Mouse (Mus musculus): ENCODE measurements around the gene Acbd6. TPM values are rescaled to one million over a fixed set of nuclear protein-coding genes. Genes with fewer than 3 reads are reported as not detected.

Acbd6 gene
- polyA plus RNA-seq, 1 experiment from 2014 or later, result 45.9 TPM

DNA sequence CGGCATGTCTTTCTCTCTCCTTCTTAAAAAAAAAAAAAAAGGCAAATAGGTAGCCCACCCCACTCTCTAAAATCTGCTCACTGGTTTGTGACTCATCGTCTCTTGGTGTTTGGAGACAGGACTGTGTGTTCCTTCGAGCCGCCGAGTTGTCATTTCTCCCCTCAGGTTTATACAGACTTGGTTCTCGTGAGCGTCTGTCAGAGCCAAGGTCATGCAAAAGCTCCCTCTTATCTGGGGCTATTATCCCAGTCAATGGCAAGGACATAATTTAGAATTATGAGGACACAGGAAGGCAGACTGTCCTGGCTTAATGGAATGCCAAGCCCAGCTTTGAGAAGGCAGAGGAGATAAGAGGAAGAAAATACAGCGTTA lies 30.1 kb upstream of the Acbd6 start:
- Histone ChIP-seq H3K4me1 (ENCODE audit: control insufficient read depth, insufficient read depth, low read length) (peaks cover 12% of the 10 kb centered on the region; the same call in 1 of the 2 replicates), H3K9ac (ENCODE audit: low read length) (no peak overlapping the region), H3K4me2 (ENCODE audit: low read depth, low read length) (no peak overlapping the region), H3K27me3 (ENCODE audit: control insufficient read depth, insufficient read depth, low read length) (no peaks in the 10 kb centered on the region), H3K9me3 (replicated peaks; ENCODE audit: control insufficient read depth, low read length) (no peaks in the 10 kb centered on the region), H3K36me3 (ENCODE audit: control insufficient read depth, insufficient read depth, low read length) (no peaks in the 10 kb centered on the region), H3K4me3 (replicated peaks; ENCODE audit: low read length) (no peak overlapping the region), H3K27ac (ENCODE audit: low read length) (no peak overlapping the region)
- WGBS, result 27% methylated on average over 8 of the region's 8 CpGs
- ATAC-seq (ENCODE audit: insufficient read depth, low FRiP score), result no peak

DNA sequence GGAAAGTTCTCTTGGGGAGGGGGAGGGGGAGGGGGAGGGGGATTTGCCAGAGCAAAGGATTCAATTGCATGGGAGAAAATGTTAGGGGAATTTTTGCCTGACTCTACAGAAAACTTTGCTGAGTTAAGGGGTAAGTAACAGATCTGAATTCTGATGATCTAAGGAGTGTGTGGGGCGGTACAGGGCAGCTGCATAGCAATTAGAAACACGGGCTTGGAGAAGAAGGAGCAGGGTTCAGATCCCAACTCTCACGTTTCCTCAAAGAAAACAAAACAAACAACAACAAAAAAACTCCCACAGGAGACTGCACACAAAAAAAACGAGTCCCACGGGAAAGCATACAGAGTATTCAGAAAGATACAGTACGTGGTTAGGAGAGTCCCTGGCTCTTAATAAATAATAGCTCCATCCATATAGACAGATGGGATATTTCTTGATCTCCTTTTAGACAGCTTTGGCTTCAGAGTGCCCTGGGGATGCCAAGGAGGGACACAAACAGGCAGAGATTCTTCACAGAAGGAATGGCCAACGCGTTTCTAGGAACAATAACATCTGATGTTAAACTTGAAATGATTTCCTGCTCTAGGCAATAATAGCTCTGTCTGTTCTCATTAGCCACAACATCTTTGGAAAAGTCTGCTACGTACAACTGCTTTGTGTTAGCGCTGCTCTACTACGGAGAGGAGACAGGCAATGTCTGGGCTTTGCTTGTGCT lies 29.4 kb upstream of the Acbd6 start:
- Histone ChIP-seq H3K36me3 (ENCODE audit: control insufficient read depth, insufficient read depth, low read length) (no peaks in the 10 kb centered on the region), H3K4me1 (ENCODE audit: control insufficient read depth, insufficient read depth, low read length) (peaks cover 12% of the 10 kb centered on the region; the same call in 1 of the 2 replicates), H3K4me2 (ENCODE audit: low read depth, low read length) (no peak overlapping the region), H3K9me3 (replicated peaks; ENCODE audit: control insufficient read depth, low read length) (no peaks in the 10 kb centered on the region), H3K27me3 (ENCODE audit: control insufficient read depth, insufficient read depth, low read length) (no peaks in the 10 kb centered on the region), H3K9ac (ENCODE audit: low read length) (no peak overlapping the region), H3K27ac (ENCODE audit: low read length) (no peak overlapping the region), H3K4me3 (replicated peaks; ENCODE audit: low read length) (no peak overlapping the region)
- 35% methylated on average over 11 of the region's 11 CpGs for WGBS
- 0 out of 2 replicates have a peak, but pooled peaks have one; percentile 13 for ATAC-seq (ENCODE audit: insufficient read depth, low FRiP score)

DNA sequence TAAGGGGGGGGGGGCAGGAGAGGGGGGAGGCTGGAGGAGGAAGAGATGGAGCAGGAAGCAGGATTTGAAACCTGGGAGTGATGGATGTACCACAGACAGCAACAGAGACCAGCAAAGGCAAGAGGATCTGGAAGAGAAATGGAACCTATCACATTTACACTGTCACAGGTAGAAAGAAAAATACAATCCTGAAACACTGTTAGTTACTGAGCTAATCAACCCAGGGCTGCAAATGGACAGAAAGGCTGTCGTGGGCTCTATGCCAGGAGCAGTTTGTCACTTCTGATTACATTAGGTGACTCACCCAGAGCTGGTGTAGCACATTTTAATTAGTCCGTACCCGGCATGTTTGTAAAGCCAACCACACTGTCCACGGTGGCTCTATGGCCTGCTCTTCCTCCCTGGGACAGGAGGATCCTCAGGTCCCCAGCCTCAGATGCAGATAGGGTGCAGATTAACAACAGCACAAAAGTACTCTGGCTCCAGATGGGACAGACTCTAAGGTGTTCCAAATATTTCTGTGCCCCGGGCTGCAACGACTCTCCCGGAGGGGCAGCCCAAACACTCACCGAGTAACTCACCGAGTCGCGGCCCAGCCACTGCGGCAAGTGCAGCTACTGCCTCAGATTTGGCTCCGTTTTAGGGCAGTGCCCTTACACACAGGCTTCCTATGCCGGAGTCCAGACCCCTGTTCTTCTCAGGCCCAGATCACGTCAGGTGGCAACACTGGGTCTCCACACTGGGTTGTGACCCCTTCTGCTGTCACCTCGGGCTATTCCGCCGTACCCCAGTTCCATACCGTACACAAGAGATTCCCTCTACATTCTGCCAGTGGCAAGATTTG lies 28.6 kb upstream of the Acbd6 start:
- H3K4me1 ChIP-seq (ENCODE audit: control insufficient read depth, insufficient read depth, low read length), result peaks cover 12% of the 10 kb centered on the region; the same call in 1 of the 2 replicates
- H3K27ac ChIP-seq (ENCODE audit: low read length), result no peak overlapping the region
- H3K36me3 ChIP-seq (ENCODE audit: control insufficient read depth, insufficient read depth, low read length), result no peaks in the 10 kb centered on the region
- no peak overlapping the region for H3K4me2 ChIP-seq (ENCODE audit: low read depth, low read length)
- no peak overlapping the region for H3K9ac ChIP-seq (ENCODE audit: low read length)
- H3K4me3 ChIP-seq (replicated peaks; ENCODE audit: low read length), result no peak overlapping the region
- peak; percentile 50; the same call in 1 of the 2 replicates for ATAC-seq (ENCODE audit: insufficient read depth, low FRiP score)
- no peaks in the 10 kb centered on the region for H3K9me3 ChIP-seq (replicated peaks; ENCODE audit: control insufficient read depth, low read length)
- WGBS, result 68% methylated on average over 19 of the region's 19 CpGs
- no peaks in the 10 kb centered on the region for H3K27me3 ChIP-seq (ENCODE audit: control insufficient read depth, insufficient read depth, low read length)

DNA sequence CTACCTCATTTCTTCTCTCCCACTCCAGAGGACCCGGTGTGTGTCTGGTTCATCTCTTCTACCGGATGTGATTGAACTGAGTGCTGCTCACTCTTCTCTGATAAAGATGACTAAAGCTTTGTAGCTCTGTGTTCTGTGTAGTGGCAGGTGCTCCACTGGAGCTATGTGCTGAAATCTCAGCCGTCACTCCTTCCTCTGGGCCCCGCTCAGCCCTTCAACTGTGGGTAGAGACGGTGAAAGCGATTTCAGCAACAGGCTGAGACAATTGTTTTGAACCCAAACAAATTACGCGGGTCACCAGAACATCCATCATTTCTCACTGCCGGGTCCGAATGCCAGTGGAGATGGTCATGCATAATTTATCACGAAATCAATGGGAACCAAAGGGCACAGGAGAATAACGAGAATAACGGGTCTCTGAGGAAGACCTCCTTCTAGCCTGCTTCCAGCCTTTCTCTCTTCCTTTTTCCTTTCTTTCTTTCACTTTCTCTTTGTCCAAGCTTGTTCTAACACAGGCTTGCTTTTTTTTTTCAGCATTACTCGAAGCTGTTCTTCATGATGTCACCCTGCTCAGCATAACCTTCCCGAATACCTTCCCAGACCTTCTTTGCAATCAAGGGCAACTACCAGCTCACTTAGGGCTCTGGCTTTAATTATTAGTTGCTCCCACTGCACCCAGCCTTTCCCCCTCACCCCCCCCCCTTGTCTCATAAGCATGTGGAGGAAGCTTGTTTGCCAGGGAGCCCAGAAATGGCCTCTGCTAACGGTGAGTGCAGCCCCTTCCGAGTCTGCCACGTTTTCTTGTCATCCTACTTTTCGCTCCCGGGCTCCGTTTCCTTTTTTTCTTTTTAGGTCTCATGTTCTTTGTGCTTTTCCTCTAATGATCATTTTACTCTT lies 27.1 kb upstream of the Acbd6 start:
- H3K27ac ChIP-seq (ENCODE audit: low read length), result no peak overlapping the region
- H3K9ac ChIP-seq (ENCODE audit: low read length), result no peak overlapping the region
- H3K4me2 ChIP-seq (ENCODE audit: low read depth, low read length), result peak overlapping the region; percentile 16
- H3K36me3 ChIP-seq (ENCODE audit: control insufficient read depth, insufficient read depth, low read length), result no peaks in the 10 kb centered on the region
- no peaks in the 10 kb centered on the region for H3K27me3 ChIP-seq (ENCODE audit: control insufficient read depth, insufficient read depth, low read length)
- no peak overlapping the region for H3K4me3 ChIP-seq (replicated peaks; ENCODE audit: low read length)
- 64% methylated on average over 21 of the region's 21 CpGs for WGBS
- ATAC-seq (ENCODE audit: insufficient read depth, low FRiP score), result no peak
- H3K9me3 ChIP-seq (replicated peaks; ENCODE audit: control insufficient read depth, low read length), result no peaks in the 10 kb centered on the region
- peaks cover 12% of the 10 kb centered on the region; the same call in 1 of the 2 replicates for H3K4me1 ChIP-seq (ENCODE audit: control insufficient read depth, insufficient read depth, low read length)

DNA sequence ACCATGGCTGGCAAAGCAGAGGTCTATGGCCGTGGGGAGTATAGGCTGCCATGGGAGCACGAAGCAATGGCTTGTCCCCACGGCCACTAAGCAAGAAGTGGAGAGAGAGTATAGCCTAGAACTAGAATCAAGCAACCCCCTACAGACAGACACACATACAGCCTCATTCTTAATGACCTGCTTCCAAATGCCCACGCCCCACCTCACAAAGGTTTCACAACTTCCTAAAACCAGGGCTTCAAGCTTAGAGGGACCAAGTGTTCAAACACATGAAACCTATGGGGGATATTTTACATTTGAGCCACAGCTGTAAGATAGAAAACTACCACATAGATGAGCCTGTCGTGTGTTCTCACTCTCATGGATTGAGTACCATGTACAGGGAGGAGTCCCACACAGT lies 25.5 kb upstream of the Acbd6 start:
- Histone ChIP-seq H3K9me3 (replicated peaks; ENCODE audit: control insufficient read depth, low read length) (no peaks in the 10 kb centered on the region), H3K27me3 (ENCODE audit: control insufficient read depth, insufficient read depth, low read length) (no peaks in the 10 kb centered on the region), H3K4me2 (ENCODE audit: low read depth, low read length) (no peak overlapping the region), H3K36me3 (ENCODE audit: control insufficient read depth, insufficient read depth, low read length) (no peaks in the 10 kb centered on the region), H3K4me1 (ENCODE audit: control insufficient read depth, insufficient read depth, low read length) (peaks cover 7% of the 10 kb centered on the region; the same call in 1 of the 2 replicates), H3K4me3 (replicated peaks; ENCODE audit: low read length) (no peak overlapping the region), H3K9ac (ENCODE audit: low read length) (no peak overlapping the region), H3K27ac (ENCODE audit: low read length) (no peak overlapping the region)
- ATAC-seq (ENCODE audit: insufficient read depth, low FRiP score), result no peak
- WGBS, result 88% methylated on average over 5 of the region's 5 CpGs

DNA sequence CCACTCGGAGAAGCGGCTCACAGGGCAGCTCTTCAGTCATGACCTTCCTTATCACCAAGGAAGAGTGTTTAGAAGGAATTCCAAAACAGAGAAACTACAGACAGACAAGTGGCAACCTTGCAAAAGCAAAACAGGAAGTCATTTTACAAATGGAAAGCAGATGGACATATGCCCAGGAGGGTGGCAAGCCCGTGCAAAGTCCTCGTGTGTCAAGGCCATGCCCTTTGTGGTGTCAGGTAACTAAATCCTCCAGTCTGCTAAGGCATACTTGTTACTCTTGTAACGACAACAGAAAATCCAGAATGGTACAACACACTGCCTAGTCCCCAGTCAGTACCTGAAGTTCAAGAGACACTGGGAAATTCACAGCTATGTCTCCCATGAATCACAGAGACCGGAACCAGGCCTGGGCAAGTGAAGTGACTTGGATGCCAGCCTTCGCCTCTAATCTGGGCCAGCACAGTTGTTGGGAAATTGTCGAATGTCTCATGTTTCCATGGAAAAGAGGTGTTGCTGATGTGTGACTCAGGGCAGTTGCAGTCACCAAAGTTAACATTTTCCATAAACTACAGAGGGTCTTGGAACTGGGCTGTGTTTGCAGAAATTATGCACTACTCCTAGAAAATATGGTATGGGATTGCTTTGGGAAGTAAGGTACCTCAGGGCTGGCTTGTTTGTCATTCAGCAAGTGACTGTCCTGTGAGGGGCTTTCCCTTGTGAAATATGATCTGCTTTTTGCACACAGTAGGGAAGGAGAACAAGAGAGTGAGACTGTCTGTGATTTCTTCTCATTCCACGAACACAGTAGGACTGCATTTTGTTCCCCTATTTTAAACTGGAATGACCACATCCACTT lies 24.9 kb upstream of the Acbd6 start:
- Histone ChIP-seq H3K4me1 (ENCODE audit: control insufficient read depth, insufficient read depth, low read length) (peaks cover 5% of the 10 kb centered on the region; the same call in 1 of the 2 replicates), H3K9ac (ENCODE audit: low read length) (no peak overlapping the region), H3K36me3 (ENCODE audit: control insufficient read depth, insufficient read depth, low read length) (no peaks in the 10 kb centered on the region), H3K9me3 (replicated peaks; ENCODE audit: control insufficient read depth, low read length) (no peaks in the 10 kb centered on the region), H3K4me2 (ENCODE audit: low read depth, low read length) (no peak overlapping the region), H3K27ac (ENCODE audit: low read length) (no peak overlapping the region), H3K4me3 (replicated peaks; ENCODE audit: low read length) (no peak overlapping the region), H3K27me3 (ENCODE audit: control insufficient read depth, insufficient read depth, low read length) (no peaks in the 10 kb centered on the region)
- WGBS, result 63% methylated on average over 9 of the region's 9 CpGs
- no peak for ATAC-seq (ENCODE audit: insufficient read depth, low FRiP score)

DNA sequence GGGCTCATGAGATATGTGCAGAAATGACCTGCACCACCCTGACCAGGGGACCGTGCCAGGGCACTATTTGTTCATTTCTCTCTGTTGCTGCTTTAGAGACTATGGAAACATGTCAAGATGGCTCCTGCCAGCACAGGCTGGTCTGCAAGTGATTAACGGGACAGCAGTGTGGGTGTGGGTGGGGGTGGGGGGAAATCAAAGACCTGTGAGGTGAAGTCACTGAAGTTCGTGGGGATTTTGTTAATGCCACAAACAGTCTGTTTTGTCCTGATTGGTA lies 24.3 kb upstream of the Acbd6 start:
- H3K36me3 ChIP-seq (ENCODE audit: control insufficient read depth, insufficient read depth, low read length), result no peaks in the 10 kb centered on the region
- 64% methylated on average over 3 of the region's 3 CpGs for WGBS
- H3K27me3 ChIP-seq (ENCODE audit: control insufficient read depth, insufficient read depth, low read length), result no peaks in the 10 kb centered on the region
- no peak overlapping the region for H3K4me3 ChIP-seq (replicated peaks; ENCODE audit: low read length)
- H3K4me1 ChIP-seq (ENCODE audit: control insufficient read depth, insufficient read depth, low read length), result peaks cover 4% of the 10 kb centered on the region; the same call in 1 of the 2 replicates
- H3K4me2 ChIP-seq (ENCODE audit: low read depth, low read length), result no peak overlapping the region
- H3K9me3 ChIP-seq (replicated peaks; ENCODE audit: control insufficient read depth, low read length), result no peaks in the 10 kb centered on the region
- no peak for ATAC-seq (ENCODE audit: insufficient read depth, low FRiP score)
- H3K9ac ChIP-seq (ENCODE audit: low read length), result no peak overlapping the region
- no peak overlapping the region for H3K27ac ChIP-seq (ENCODE audit: low read length)

DNA sequence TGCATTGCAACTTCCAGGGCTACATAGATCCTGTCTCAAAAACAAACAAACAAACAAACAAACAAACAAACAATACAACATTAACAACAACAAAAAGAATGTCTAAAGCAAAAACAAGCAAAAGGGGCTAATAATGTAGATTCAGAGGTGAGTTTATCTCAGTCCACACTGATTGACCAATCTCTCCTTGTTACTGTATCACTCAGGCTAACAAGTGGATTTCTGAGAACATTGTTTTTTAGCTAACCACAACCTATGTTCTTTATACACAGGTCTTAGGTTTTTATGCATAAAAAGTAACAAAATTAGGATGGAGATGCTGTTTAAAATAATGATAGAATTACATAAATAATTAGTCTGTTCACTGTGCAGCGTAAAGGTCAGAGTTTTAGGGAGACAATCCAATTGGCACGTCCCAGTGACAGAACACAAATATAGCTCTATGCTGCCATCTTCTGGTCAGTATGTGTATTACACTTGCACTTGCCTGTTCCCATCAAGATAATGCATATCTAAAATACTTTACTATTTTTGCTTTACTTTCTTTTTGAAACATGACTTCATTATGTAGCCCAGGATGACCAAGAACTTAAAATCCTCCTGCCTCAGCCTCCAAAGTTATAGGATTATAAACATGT lies 20.8 kb upstream of the Acbd6 start:
- Histone ChIP-seq H3K27me3 (ENCODE audit: control insufficient read depth, insufficient read depth, low read length) (no peaks in the 10 kb centered on the region), H3K9me3 (replicated peaks; ENCODE audit: control insufficient read depth, low read length) (no peaks in the 10 kb centered on the region), H3K36me3 (ENCODE audit: control insufficient read depth, insufficient read depth, low read length) (no peaks in the 10 kb centered on the region), H3K27ac (ENCODE audit: low read length) (no peak overlapping the region), H3K4me2 (ENCODE audit: low read depth, low read length) (no peak overlapping the region), H3K4me1 (ENCODE audit: control insufficient read depth, insufficient read depth, low read length) (no peaks in the 10 kb centered on the region), H3K9ac (ENCODE audit: low read length) (no peak overlapping the region), H3K4me3 (replicated peaks; ENCODE audit: low read length) (no peak overlapping the region)
- no peak for ATAC-seq (ENCODE audit: insufficient read depth, low FRiP score)
- 5% methylated on average over 2 of the region's 2 CpGs for WGBS

Data from stomach, embryonic 16.5 days (tissue).